Mouse (Mus musculus) midbrain, embryonic 11.5 days (tissue): ENCODE measurements around the gene Sp6. TPM values are rescaled to one million over a fixed set of nuclear protein-coding genes. Genes with fewer than 3 reads are reported as not detected.

Source experiments
- ATAC-seq: fragments of 200-750 bp; cut with Nextera tagmentation; 2 replicates; pipeline ENCODE4 v1.8.0; 2017; ENCODE audit warnings: moderate TSS enrichment, moderate library complexity; ENCODE audit not compliant: low FRiP score
- DNase-seq: peaks from one replicate; pipeline ENCODE4 v3.0.0; 2015; ENCODE audit warnings: low spot score; ENCODE audit errors: missing footprints
- H3K27ac ChIP-seq: fragments of 300-500 bp; sonication (generic); 2 replicates; pipeline ENCODE4 v1.5.1; 2014; ENCODE audit warnings: low read depth, low read length
- H3K27me3 ChIP-seq: fragments of 300-500 bp; sonication (generic); 2 replicates; pipeline ENCODE4 v1.6.1; 2014; ENCODE audit warnings: mild to moderate bottlenecking, low read length, moderate library complexity, mixed read lengths; ENCODE audit not compliant: control insufficient read depth, insufficient read depth
- H3K36me3 ChIP-seq: fragments of 300-500 bp; sonication (generic); 2 replicates; pipeline ENCODE4 v1.6.1; 2014; ENCODE audit warnings: mild to moderate bottlenecking, low read length, moderate library complexity, mixed read lengths; ENCODE audit not compliant: control insufficient read depth, insufficient read depth
- H3K4me1 ChIP-seq: fragments of 300-500 bp; sonication (generic); 2 replicates; pipeline ENCODE4 v1.6.1; 2014; ENCODE audit warnings: low read length; ENCODE audit not compliant: control insufficient read depth, insufficient read depth
- H3K4me2 ChIP-seq: fragments of 300-500 bp; sonication (generic); 2 replicates; pipeline ENCODE4 v1.6.1; 2014; ENCODE audit warnings: mild to moderate bottlenecking, moderate library complexity
- H3K4me3 ChIP-seq: fragments of 300-500 bp; sonication (generic); 2 replicates; pipeline ENCODE4 v1.5.1; 2014; ENCODE audit warnings: low read depth, low read length
- H3K9ac ChIP-seq: fragments of 300-500 bp; sonication (generic); 2 replicates; pipeline ENCODE4 v1.6.1; 2014; ENCODE audit warnings: low read length
- H3K9me3 ChIP-seq: fragments of 300-500 bp; sonication (generic); 2 replicates; pipeline ENCODE4 v1.6.1; 2016; ENCODE audit warnings: low read length; ENCODE audit not compliant: control insufficient read depth
- WGBS: fragments of 180-500 bp; shearing (Covaris S2); extraction: QIAGEN DNeasy Blood & Tissue Kit; methylation state at CpG from one replicate; pipeline ENCODE4 v1.1.7; 2014; 5-methylcytosine and 5-hydroxymethylcytosine counted together
- polyA plus RNA-seq: library from polyadenylated mRNA; unstranded; fragments of >200 nt; fragmentation: Nextera tagmentation; extraction: Ambion mirVana; gene quantifications from 2 replicates; pipeline ENCODE4 v1.2.1, GENCODE M21; 2014

Gene Sp6
- not detected in 2 replicates for polyA plus RNA-seq

DNA sequence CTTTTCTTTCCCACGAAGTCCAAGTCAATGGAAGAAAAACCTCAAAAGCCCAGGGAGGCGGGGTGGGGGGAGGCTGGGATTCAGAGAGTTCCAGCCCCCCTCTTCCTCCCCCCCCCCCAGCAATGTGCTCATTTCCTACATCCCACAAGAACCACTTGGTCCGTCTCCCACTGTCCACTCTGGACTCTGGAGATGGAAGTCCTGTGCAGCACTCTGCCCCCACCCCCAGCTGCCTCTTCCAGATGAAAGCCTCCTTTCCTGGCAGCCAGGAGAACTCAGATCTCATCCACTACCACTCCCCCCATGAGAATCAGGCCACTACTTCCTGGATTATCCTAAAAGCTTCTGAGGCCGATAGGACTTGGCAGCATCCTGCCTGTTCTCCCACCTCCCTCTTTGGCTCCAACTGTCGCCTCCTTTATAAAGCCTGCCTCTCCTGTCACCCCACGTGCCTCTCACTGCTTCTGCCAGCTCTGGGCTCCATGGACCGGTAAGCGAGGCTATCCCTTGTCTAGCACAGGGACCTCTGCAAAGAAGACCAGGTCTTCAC lies at the start of gene Sp6:
TSS of gene Sp6 (plus strand) at position 274 of the 550 bp plus-strand sequence.
- H3K27ac ChIP-seq = no peak within 1 kb of the TSS
- H3K4me3 ChIP-seq = no peak within 1 kb of the TSS
- H3K36me3 ChIP-seq = no peaks in the 10 kb centered on the region
- no peak within 1 kb of the TSS for H3K4me2 ChIP-seq
- DNase-seq = no peak
- no peaks in the 10 kb centered on the region for H3K4me1 ChIP-seq
- no peak for ATAC-seq
- WGBS = 33% methylated on average over 8 of the region's 8 CpGs
- H3K9me3 ChIP-seq = no peaks in the 10 kb centered on the region
- peaks cover 28% of the 10 kb centered on the region for H3K27me3 ChIP-seq
- H3K9ac ChIP-seq = no peak within 1 kb of the TSS

DNA sequence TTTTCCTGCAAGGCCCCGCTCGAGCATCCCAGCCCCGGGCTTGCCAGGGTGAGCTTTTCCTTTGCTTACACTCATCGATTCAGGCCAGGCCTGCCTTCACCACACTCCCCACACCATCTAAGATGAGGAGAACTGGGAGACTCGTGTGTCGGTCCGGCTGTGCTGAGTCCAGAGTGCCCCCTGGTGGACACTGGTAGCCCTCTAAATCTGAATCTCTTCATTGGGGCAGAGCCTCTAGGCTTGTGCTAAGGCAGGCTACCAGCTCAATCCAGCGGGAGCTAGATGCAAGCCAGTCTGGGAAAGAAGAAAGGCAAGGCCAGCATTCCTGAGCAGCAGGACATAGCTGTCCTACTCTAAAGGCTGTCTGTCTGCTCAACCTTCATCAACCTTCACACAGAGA lies 49.6 kb upstream of the Sp6 start:
- no peak overlapping the region for H3K27ac ChIP-seq

DNA sequence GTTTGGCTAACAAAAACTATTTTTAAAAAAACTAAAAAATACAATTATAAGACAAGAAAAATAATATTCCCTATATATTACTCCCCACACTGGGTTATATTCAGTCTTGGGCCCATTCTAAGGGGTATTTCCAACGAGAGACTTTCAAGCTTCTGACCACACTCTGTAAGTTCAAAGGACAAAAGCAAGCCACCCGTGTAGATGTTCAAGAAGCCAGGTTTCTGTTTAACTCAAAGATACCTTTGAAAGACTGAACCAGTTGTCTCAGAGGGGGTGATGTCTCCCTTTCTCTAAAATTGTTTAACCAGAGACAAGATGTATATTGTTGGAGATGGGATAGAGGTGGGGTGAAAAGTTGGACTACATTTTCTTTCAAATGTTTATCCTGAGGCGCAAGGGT lies 47.0 kb upstream of the Sp6 start:
- Histone ChIP-seq H3K9ac (no peak overlapping the region), H3K4me2 (no peak overlapping the region), H3K9me3 (no peaks in the 10 kb centered on the region), H3K27me3 (no peaks in the 10 kb centered on the region), H3K36me3 (peaks cover 8% of the 10 kb centered on the region), H3K27ac (no peak overlapping the region), H3K4me3 (no peak overlapping the region), H3K4me1 (no peaks in the 10 kb centered on the region)
- 89% methylated on average over 3 of the region's 3 CpGs for WGBS
- DNase-seq = no peak
- ATAC-seq = no peak

More for the DNA sequence above, 49.6 kb upstream of the Sp6 start:
- peak; percentile 97 for DNase-seq
- Histone ChIP-seq H3K4me1 (no peaks in the 10 kb centered on the region), H3K4me2 (no peak overlapping the region), H3K36me3 (peaks cover 20% of the 10 kb centered on the region), H3K9ac (no peak overlapping the region), H3K4me3 (no peak overlapping the region), H3K9me3 (no peaks in the 10 kb centered on the region), H3K27me3 (no peaks in the 10 kb centered on the region)
- 0 out of 2 replicates have a peak, but pooled peaks have one; percentile 40 for ATAC-seq
- WGBS = 27% methylated on average over 8 of the region's 8 CpGs

GRCm38 (mm10) chr11:96966914-96967543 lies 46.2 kb upstream of the Sp6 start:
- Histone ChIP-seq H3K27me3 (no peaks in the 10 kb centered on the region), H3K4me1 (no peaks in the 10 kb centered on the region), H3K27ac (no peak overlapping the region), H3K4me3 (no peak overlapping the region), H3K9me3 (no peaks in the 10 kb centered on the region), H3K36me3 (peaks cover 5% of the 10 kb centered on the region), H3K4me2 (no peak overlapping the region), H3K9ac (no peak overlapping the region)
- DNase-seq (no peak), ATAC-seq (no peak)
- 93% methylated on average over 13 of the region's 13 CpGs for WGBS

DNA sequence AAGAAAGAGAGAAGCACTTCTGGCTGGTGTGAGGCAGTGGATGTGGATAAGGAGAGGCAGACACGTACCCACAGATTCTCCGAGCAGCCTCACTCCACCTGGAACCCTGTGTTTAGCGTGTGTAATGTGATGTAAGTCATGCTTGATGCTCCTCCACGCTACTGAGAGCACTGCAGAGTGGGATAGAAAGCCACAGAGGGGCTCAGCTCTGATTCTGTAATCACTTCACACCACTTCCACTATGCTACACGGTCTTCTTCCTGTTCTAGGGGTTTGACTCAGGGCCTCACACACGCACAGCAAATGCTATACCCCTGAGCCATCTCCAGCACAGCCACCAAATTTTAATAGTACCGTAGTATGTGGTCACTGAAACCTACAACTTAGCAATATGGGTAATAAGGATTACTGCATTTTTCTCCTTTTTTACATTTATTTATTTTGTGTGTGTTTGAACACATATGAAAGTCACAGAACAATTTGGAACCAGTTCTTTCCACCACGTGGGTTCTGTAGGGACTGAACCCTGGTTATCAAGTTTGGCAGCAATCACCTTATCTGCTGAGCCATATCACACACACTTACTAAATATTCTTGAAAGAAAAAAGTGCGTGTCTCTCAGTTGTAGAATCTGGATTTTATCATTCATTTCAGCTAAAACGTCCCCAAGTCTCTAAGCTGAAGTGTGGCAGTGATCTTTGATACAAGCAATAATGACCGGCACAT lies 45.5 kb upstream of the Sp6 start:
- Histone ChIP-seq H3K36me3 (no peaks in the 10 kb centered on the region), H3K27ac (no peak overlapping the region), H3K4me1 (no peaks in the 10 kb centered on the region), H3K4me3 (no peak overlapping the region), H3K4me2 (no peak overlapping the region), H3K9me3 (no peaks in the 10 kb centered on the region), H3K27me3 (no peaks in the 10 kb centered on the region), H3K9ac (no peak overlapping the region)
- WGBS = 91% methylated on average over 11 of the region's 11 CpGs
- DNase-seq (no peak), ATAC-seq (no peak)

- H3K9me3 ChIP-seq = no peaks in the 10 kb centered on the region
- no peak overlapping the region for H3K4me2 ChIP-seq
- WGBS = 77% methylated on average over 6 of the region's 6 CpGs
- H3K9ac ChIP-seq = no peak overlapping the region
- peaks cover 2% of the 10 kb centered on the region; the same call in 1 of the 2 replicates for H3K4me1 ChIP-seq
- no peak overlapping the region for H3K4me3 ChIP-seq
- DNase-seq = no peak
- H3K27ac ChIP-seq = no peak overlapping the region
- no peaks in the 10 kb centered on the region for H3K36me3 ChIP-seq
- ATAC-seq = no peak
- H3K27me3 ChIP-seq = no peaks in the 10 kb centered on the region
Observed at GRCm38 (mm10) chr11:96968476-96968875, 44.7 kb upstream of the Sp6 start.

DNA sequence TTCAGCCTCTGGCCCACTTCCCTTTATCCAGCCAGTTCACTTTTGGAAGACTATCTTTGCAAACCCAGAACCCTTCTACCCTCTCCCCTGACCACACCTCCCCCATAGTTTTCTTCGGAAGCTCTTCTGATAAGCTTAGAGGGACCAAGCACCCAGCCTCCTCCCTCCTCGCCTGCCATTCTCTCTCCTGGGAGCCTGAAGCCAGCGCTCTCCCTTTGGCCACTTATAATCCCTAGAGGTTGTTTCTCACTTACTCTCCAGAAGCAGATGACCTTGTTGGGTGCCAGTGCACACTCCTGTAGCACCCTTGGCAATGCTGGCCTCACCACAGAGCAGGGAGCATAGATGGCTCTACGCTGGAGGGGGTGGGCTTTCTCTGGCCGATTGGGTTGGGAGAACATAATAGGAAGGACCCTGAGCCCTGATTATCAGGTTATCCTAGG lies 43.9 kb upstream of the Sp6 start:
- Histone ChIP-seq H3K4me2 (no peak overlapping the region), H3K4me3 (no peak overlapping the region), H3K4me1 (peaks cover 3% of the 10 kb centered on the region; the same call in 1 of the 2 replicates), H3K9ac (no peak overlapping the region), H3K9me3 (no peaks in the 10 kb centered on the region), H3K27me3 (no peaks in the 10 kb centered on the region), H3K27ac (no peak overlapping the region), H3K36me3 (no peaks in the 10 kb centered on the region)
- 70% methylated on average over 5 of the region's 5 CpGs for WGBS
- no peak for DNase-seq
- ATAC-seq = no peak

GRCm38 (mm10) chr11:96969746-96970145 lies 43.4 kb upstream of the Sp6 start:
- ATAC-seq (no peak), DNase-seq (no peak)
- no peak overlapping the region for H3K4me3 ChIP-seq
- H3K9ac ChIP-seq = no peak overlapping the region
- no peak overlapping the region for H3K27ac ChIP-seq
- H3K9me3 ChIP-seq = no peaks in the 10 kb centered on the region
- no peaks in the 10 kb centered on the region for H3K27me3 ChIP-seq
- no peak overlapping the region for H3K4me2 ChIP-seq
- H3K36me3 ChIP-seq = no peaks in the 10 kb centered on the region
- peaks cover 3% of the 10 kb centered on the region; the same call in 1 of the 2 replicates for H3K4me1 ChIP-seq
- WGBS = 83% methylated on average over 1 of the region's 1 CpGs

DNA sequence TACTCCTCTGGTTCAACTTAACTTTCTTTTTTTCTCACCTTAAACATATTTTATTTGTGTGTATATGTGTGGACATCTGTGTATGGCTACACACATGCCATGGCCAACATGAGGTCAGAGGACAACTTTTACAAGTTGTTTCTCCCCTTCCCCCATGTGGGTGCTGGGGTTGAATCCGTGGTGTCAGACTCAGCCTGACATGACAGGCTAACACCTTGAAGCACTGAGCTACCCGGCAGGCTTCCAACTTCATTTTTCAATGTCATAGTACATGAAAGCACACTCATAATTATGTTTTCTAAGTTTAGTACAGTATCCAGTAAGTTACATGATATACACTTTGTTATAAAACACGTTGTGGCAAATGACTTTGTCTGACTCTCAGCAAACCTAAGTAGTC lies 42.9 kb upstream of the Sp6 start:
- DNase-seq (no peak), ATAC-seq (no peak)
- Histone ChIP-seq H3K4me1 (peaks cover 3% of the 10 kb centered on the region; the same call in 1 of the 2 replicates), H3K4me3 (no peak overlapping the region), H3K27ac (no peak overlapping the region), H3K36me3 (no peaks in the 10 kb centered on the region), H3K27me3 (no peaks in the 10 kb centered on the region), H3K9ac (no peak overlapping the region), H3K9me3 (no peaks in the 10 kb centered on the region), H3K4me2 (no peak overlapping the region)
- WGBS = 85% methylated on average over 3 of the region's 3 CpGs
